In genomic region chr5:142502414-142502813, GRCm38 (mm10) we compare ENCODE assay signal across 8 mouse cellular contexts. TPM values are rescaled to one million over a fixed set of nuclear protein-coding genes. Genes with fewer than 3 reads are reported as not detected.
A peak's percentile ranks its signal among the peaks of the same experiment; 100 is the strongest.
DNase-seq lines count a peak whose midpoint lies in the region; ATAC-seq and TF ChIP-seq lines count a peak whose summit lies in the region.

No protein-coding gene starts in this region.

- H3K9me3 ChIP-seq in E14TG2a.4 (ENCODE audit: low read length) = no peaks in the 10 kb centered on the region
- H3K9me3 ChIP-seq in forebrain, embryonic 11.5 days (ENCODE audit: control insufficient read depth, low read length) = no peaks in the 10 kb centered on the region
- no peaks in the 10 kb centered on the region for H3K9me3 ChIP-seq in heart, embryonic 15.5 days (replicated peaks)
- H3K9me3 ChIP-seq in liver, embryonic 11.5 days (ENCODE audit: control insufficient read depth, low read length) = no peaks in the 10 kb centered on the region
- H3K9me3 ChIP-seq in stomach, embryonic 15.5 days = no peaks in the 10 kb centered on the region

- DNase-seq in c-Kit-positive CD71-positive TER-119-negative erythroid progenitor cells, embryonic 14.5 days (ENCODE audit: low read depth) = peak; percentile 41
- peak; percentile 89 for DNase-seq in forebrain, embryonic 11.5 days (ENCODE audit: low spot score)
- peak; percentile 88 for DNase-seq in kidney, postnatal 14 days
- DNase-seq in liver, embryonic 11.5 days (ENCODE audit: low spot score) = peak; percentile 49
- DNase-seq in natural killer cell, adult 2 months (ENCODE audit: low spot score in 2 of 2) = peak; percentile 17 to 47

- 11% methylated on average over 3 of the region's 3 CpGs for WGBS in forebrain, embryonic 11.5 days
- WGBS in heart, embryonic 15.5 days = 3% methylated on average over 3 of the region's 3 CpGs
- 6% methylated on average over 3 of the region's 3 CpGs for WGBS in liver, embryonic 11.5 days
- WGBS in stomach, embryonic 15.5 days = 3% methylated on average over 3 of the region's 3 CpGs

- no peak overlapping the region for H3K4me2 ChIP-seq in forebrain, embryonic 11.5 days (ENCODE audit: low read depth, low read length, severe bottlenecking)
- H3K4me2 ChIP-seq in heart, embryonic 15.5 days = no peak overlapping the region
- H3K4me2 ChIP-seq in liver, embryonic 11.5 days = no peak overlapping the region
- H3K4me2 ChIP-seq in stomach, embryonic 15.5 days = no peak overlapping the region

- no peak overlapping the region for H3K9ac ChIP-seq in forebrain, embryonic 11.5 days (ENCODE audit: low read length)
- no peak overlapping the region for H3K9ac ChIP-seq in heart, embryonic 15.5 days
- H3K9ac ChIP-seq in liver, embryonic 11.5 days (ENCODE audit: low read depth, low read length) = no peak overlapping the region
- no peak overlapping the region for H3K9ac ChIP-seq in stomach, embryonic 15.5 days

- ATAC-seq in forebrain, embryonic 11.5 days (replicated peaks; ENCODE audit: low FRiP score) = peak; percentile 91
- ATAC-seq in heart, embryonic 15.5 days (replicated peaks; ENCODE audit: insufficient number of reproducible peaks, insufficient read depth, low FRiP score, low read depth) = peak; percentile 80
- peak; percentile 78 for ATAC-seq in liver, embryonic 11.5 days (replicated peaks; ENCODE audit: low FRiP score)
- ATAC-seq in stomach, embryonic 15.5 days (ENCODE audit: insufficient read depth, low FRiP score, low read depth) = peak; percentile 80; the same call in 1 of the 2 replicates

- H3K4me3 ChIP-seq in E14TG2a.4 (replicated peaks; ENCODE audit: low read length) = 0 out of 2 replicates have a peak overlapping the region, but pooled peaks have one; percentile 10
- H3K4me3 ChIP-seq in forebrain, embryonic 11.5 days (ENCODE audit: low read depth, low read length) = no peak overlapping the region
- H3K4me3 ChIP-seq in heart, embryonic 15.5 days = no peak overlapping the region
- H3K4me3 ChIP-seq in liver, embryonic 11.5 days (ENCODE audit: low read depth, low read length) = no peak overlapping the region
- no peak overlapping the region for H3K4me3 ChIP-seq in stomach, embryonic 15.5 days (replicated peaks)

- peaks cover 31% of the 10 kb centered on the region for H3K36me3 ChIP-seq in E14TG2a.4 (ENCODE audit: insufficient read depth, low read length)
- no peaks in the 10 kb centered on the region for H3K36me3 ChIP-seq in forebrain, embryonic 11.5 days (ENCODE audit: control insufficient read depth, insufficient read depth, low read length)
- no peaks in the 10 kb centered on the region for H3K36me3 ChIP-seq in heart, embryonic 15.5 days
- H3K36me3 ChIP-seq in liver, embryonic 11.5 days (ENCODE audit: control insufficient read depth, insufficient read depth, low read length) = no peaks in the 10 kb centered on the region
- no peaks in the 10 kb centered on the region for H3K36me3 ChIP-seq in stomach, embryonic 15.5 days

- H3K27me3 ChIP-seq in E14TG2a.4 (ENCODE audit: insufficient read depth, low read length) = no peaks in the 10 kb centered on the region
- no peaks in the 10 kb centered on the region for H3K27me3 ChIP-seq in forebrain, embryonic 11.5 days (ENCODE audit: control insufficient read depth, insufficient read depth, low read length)
- H3K27me3 ChIP-seq in heart, embryonic 15.5 days = no peaks in the 10 kb centered on the region
- H3K27me3 ChIP-seq in liver, embryonic 11.5 days (replicated peaks; ENCODE audit: control insufficient read depth, insufficient read depth, low read length) = no peaks in the 10 kb centered on the region
- H3K27me3 ChIP-seq in stomach, embryonic 15.5 days (replicated peaks) = no peaks in the 10 kb centered on the region

- peak; percentile 61 for TF ChIP-seq CTCF in E14TG2a.4 (conservative IDR thresholded peaks at IDR 0.05; ENCODE audit: low read length)

- H3K4me1 ChIP-seq in E14TG2a.4 (replicated peaks; ENCODE audit: low read depth, low read length) = peaks cover 75% of the 10 kb centered on the region
- H3K4me1 ChIP-seq in forebrain, embryonic 11.5 days (replicated peaks; ENCODE audit: control insufficient read depth, insufficient read depth, low read length) = no peaks in the 10 kb centered on the region
- H3K4me1 ChIP-seq in heart, embryonic 15.5 days (replicated peaks) = peaks cover 5% of the 10 kb centered on the region
- no peaks in the 10 kb centered on the region for H3K4me1 ChIP-seq in liver, embryonic 11.5 days (replicated peaks; ENCODE audit: control insufficient read depth, insufficient read depth, low read length)
- peaks cover 3% of the 10 kb centered on the region; the same call in 1 of the 2 replicates for H3K4me1 ChIP-seq in stomach, embryonic 15.5 days

- no peak overlapping the region for H3K27ac ChIP-seq in forebrain, embryonic 11.5 days (ENCODE audit: low read depth, low read length)
- no peak overlapping the region for H3K27ac ChIP-seq in heart, embryonic 15.5 days
- no peak overlapping the region for H3K27ac ChIP-seq in liver, embryonic 11.5 days (ENCODE audit: low read depth, low read length)
- no peak overlapping the region for H3K27ac ChIP-seq in stomach, embryonic 15.5 days

RNA-seq across cellular contexts. Expression of gene Papolb, which starts 27.5 kb away (rescaled TPM):
- polyA plus RNA-seq in forebrain, embryonic 11.5 days (2014; fragmentation: Nextera tagmentation; extraction: Ambion mirVana) = 0.12 and 0.25 TPM in 2 replicates
- polyA plus RNA-seq in heart, embryonic 15.5 days (2015; fragmentation: Nextera tagmentation; extraction: Ambion mirVana) = 0.09 and 0.13 TPM in 2 replicates
- 0.19 TPM in 1 of 2 replicates, not detected in the other for polyA plus RNA-seq in liver, embryonic 11.5 days (2014; fragmentation: Nextera tagmentation; extraction: Ambion mirVana)
- polyA plus RNA-seq in stomach, embryonic 15.5 days (2015; fragmentation: Nextera tagmentation; extraction: Ambion mirVana) = 0.05 and 0.06 TPM in 2 replicates

RNA-seq across cellular contexts. Expression of gene Ap5z1, which starts 38.7 kb away (rescaled TPM):
- polyA plus RNA-seq in forebrain, embryonic 11.5 days (2014; fragmentation: Nextera tagmentation; extraction: Ambion mirVana) = 12.8 and 13.1 TPM in 2 replicates
- polyA plus RNA-seq in heart, embryonic 15.5 days (2015; fragmentation: Nextera tagmentation; extraction: Ambion mirVana) = 6.0 and 8.8 TPM in 2 replicates
- polyA plus RNA-seq in liver, embryonic 11.5 days (2014; fragmentation: Nextera tagmentation; extraction: Ambion mirVana) = 11.7 and 11.9 TPM in 2 replicates
- polyA plus RNA-seq in stomach, embryonic 15.5 days (2015; fragmentation: Nextera tagmentation; extraction: Ambion mirVana) = 8.5 and 9.4 TPM in 2 replicates

RNA-seq across cellular contexts. Expression of gene Radil, which starts 48.5 kb away (rescaled TPM):
- polyA plus RNA-seq in forebrain, embryonic 11.5 days (2014; fragmentation: Nextera tagmentation; extraction: Ambion mirVana) = 1.9 and 2.1 TPM in 2 replicates
- polyA plus RNA-seq in heart, embryonic 15.5 days (2015; fragmentation: Nextera tagmentation; extraction: Ambion mirVana) = 8.6 and 9.7 TPM in 2 replicates
- 1.1 and 1.2 TPM in 2 replicates for polyA plus RNA-seq in liver, embryonic 11.5 days (2014; fragmentation: Nextera tagmentation; extraction: Ambion mirVana)
- 2.0 and 2.3 TPM in 2 replicates for polyA plus RNA-seq in stomach, embryonic 15.5 days (2015; fragmentation: Nextera tagmentation; extraction: Ambion mirVana)

Comparison
In these comparisons a context has a peak if more than half of its experiments do, and no peak if none do; other contexts are left out.
1. DNase-seq: peak in every context shown above with its lines; median percentile 89 in forebrain, embryonic 11.5 days; 88 in kidney, postnatal 14 days; 49 in liver, embryonic 11.5 days; 41 in c-Kit-positive CD71-positive TER-119-negative erythroid progenitor cells, embryonic 14.5 days; 32 in natural killer cell, adult 2 months.